Mouse (Mus musculus) forebrain, embryonic 15.5 days (tissue): ENCODE results near the gene Clic1. TPM values are rescaled to one million over a fixed set of nuclear protein-coding genes. Genes with fewer than 3 reads are reported as not detected.

Experiments
- ATAC-seq: fragments of 200-750 bp; cut with Nextera tagmentation; replicated peaks from 2 replicates; pipeline ENCODE4 v1.8.0; 2017; ENCODE audit warnings: mild to moderate bottlenecking, moderate TSS enrichment, moderate library complexity
- H3K27ac ChIP-seq: fragments of 300-500 bp; sonication (generic); replicated peaks from 2 replicates; pipeline ENCODE4 v1.5.1; 2015; ENCODE audit warnings: mild to moderate bottlenecking, inconsistent platforms
- H3K27me3 ChIP-seq: fragments of 300-500 bp; sonication (generic); 2 replicates; pipeline ENCODE4 v1.6.1; 2015; ENCODE audit warnings: inconsistent platforms
- H3K36me3 ChIP-seq: fragments of 300-500 bp; sonication (generic); 2 replicates; pipeline ENCODE4 v1.6.1; 2015; ENCODE audit warnings: mild to moderate bottlenecking, inconsistent platforms
- H3K4me1 ChIP-seq: fragments of 300-500 bp; sonication (generic); 2 replicates; pipeline ENCODE4 v1.6.1; 2015; ENCODE audit warnings: inconsistent platforms
- H3K4me2 ChIP-seq: fragments of 300-500 bp; sonication (generic); replicated peaks from 2 replicates; pipeline ENCODE4 v1.6.1; 2015; ENCODE audit warnings: mild to moderate bottlenecking, inconsistent platforms
- H3K4me3 ChIP-seq: fragments of 300-500 bp; sonication (generic); 2 replicates; pipeline ENCODE4 v1.5.1; 2015; ENCODE audit warnings: mild to moderate bottlenecking, inconsistent platforms
- H3K9ac ChIP-seq: fragments of 300-500 bp; sonication (generic); replicated peaks from 2 replicates; pipeline ENCODE4 v1.6.1; 2015; ENCODE audit warnings: mild to moderate bottlenecking, inconsistent platforms
- H3K9me3 ChIP-seq: fragments of 300-500 bp; sonication (generic); 2 replicates; pipeline ENCODE4 v1.6.1; 2016; ENCODE audit warnings: inconsistent platforms
- WGBS: fragments of 180-500 bp; shearing (Covaris S2); methylation state at CpG from one replicate; pipeline ENCODE4 v1.1.7; 2015; ENCODE audit warnings: mixed read lengths; 5-methylcytosine and 5-hydroxymethylcytosine counted together
- polyA plus RNA-seq: library from polyadenylated mRNA; unstranded; fragments of >200 nt; fragmentation: Nextera tagmentation; extraction: Ambion mirVana; gene quantifications from 2 replicates; pipeline ENCODE4 v1.2.1, GENCODE M21; 2015

Clic1 gene
- polyA plus RNA-seq, 1 experiment from 2014 or later: 98.4 TPM

DNA sequence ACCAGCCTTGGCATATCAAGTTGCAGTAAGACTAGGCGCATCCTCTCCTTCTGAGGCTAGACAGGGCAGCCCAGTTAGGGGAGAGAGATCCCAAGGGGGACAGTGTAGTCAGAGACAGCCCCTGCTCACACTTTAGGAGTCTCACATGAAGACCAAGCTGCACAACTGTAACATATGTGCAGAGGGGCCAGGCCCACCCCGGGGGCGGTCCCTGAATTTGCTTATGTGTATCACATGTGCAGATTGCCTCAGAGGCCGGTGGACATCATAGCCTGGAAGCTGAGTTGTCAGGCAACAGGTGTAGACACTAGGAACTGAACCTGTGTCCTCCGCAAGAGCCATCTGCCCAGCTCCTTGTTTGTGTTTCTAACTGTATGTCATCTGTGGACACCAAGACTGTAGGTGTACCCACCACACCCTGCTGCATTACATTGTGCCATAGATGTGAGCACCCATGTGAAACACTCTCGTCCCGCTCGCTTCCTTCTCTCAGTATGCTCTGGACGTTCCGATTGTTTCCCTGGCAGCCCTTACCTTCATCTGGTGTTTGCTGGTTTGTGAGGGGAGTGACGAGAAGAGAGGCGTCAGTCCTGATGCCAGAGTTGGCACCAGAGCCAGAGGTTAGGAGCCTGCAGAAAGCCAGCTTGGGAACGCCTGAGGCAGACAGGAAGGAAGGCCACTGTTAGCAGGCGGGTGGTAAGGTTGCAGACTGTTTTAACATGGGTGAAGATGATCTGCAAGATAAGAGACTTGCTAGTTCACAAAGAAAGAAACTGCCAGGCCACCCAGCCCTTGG is 42.8 kb downstream of the Clic1 start:
- H3K4me1 ChIP-seq: peaks cover 19% of the 10 kb centered on the region
- H3K4me3 ChIP-seq: no peak overlapping the region
- no peak overlapping the region for H3K4me2 ChIP-seq
- H3K27me3 ChIP-seq: no peaks in the 10 kb centered on the region
- H3K9me3 ChIP-seq: no peaks in the 10 kb centered on the region
- ATAC-seq: no peak
- WGBS: 88% methylated on average over 14 of the region's 14 CpGs
- peaks cover 53% of the 10 kb centered on the region for H3K36me3 ChIP-seq
- H3K9ac ChIP-seq: no peak overlapping the region
- H3K27ac ChIP-seq: no peak overlapping the region

DNA sequence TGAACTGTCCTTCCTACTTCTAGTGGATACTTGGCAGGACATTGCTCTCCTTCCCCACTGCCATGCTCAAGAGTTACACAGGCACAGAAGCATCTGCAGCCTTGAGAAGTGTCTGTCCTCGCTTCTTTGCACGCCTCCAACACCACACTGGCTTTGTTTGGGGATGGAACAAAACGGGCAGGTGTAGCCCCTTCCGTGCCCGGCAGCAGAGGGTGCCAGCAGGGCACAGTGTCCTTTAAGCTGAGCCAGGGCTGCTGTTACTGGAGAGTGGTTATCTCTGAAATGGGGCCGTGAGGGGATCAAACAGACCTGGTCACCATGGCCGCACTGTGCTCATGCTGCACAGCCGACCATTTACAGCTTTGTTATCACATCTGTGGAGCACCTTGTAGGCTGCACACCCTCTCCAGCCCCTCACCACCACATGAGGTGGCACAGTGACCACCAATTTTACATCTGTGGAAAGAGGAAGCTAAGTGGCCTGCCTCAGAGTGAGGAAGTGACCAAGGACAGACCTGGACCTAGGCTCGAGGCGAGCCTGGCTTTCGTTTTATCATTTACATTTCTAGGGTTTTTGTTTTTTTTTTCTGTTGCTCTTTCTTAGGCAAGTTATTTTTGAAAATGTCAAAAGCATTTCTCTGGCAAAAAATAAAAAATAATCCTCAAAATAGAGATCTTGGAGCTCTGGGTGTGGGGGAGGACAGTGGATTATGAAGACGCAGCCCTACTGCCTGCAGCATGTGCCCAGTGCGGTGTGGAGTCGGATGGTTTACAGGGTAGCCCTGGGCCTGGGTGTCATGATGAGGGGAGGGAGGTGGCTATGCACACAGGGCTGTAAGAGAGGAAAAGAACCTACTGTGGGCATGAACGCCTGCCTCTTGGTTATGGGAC is 45.0 kb downstream of the Clic1 start:
- no peak overlapping the region for H3K27ac ChIP-seq
- no peak for ATAC-seq
- H3K9me3 ChIP-seq: no peaks in the 10 kb centered on the region
- no peak overlapping the region for H3K4me3 ChIP-seq
- whole genome bisulfite sequencing: 89% methylated on average over 15 of the region's 15 CpGs
- H3K9ac ChIP-seq: no peak overlapping the region
- no peaks in the 10 kb centered on the region for H3K27me3 ChIP-seq
- H3K36me3 ChIP-seq: peaks cover 71% of the 10 kb centered on the region
- H3K4me2 ChIP-seq: no peak overlapping the region
- peaks cover 17% of the 10 kb centered on the region for H3K4me1 ChIP-seq

DNA sequence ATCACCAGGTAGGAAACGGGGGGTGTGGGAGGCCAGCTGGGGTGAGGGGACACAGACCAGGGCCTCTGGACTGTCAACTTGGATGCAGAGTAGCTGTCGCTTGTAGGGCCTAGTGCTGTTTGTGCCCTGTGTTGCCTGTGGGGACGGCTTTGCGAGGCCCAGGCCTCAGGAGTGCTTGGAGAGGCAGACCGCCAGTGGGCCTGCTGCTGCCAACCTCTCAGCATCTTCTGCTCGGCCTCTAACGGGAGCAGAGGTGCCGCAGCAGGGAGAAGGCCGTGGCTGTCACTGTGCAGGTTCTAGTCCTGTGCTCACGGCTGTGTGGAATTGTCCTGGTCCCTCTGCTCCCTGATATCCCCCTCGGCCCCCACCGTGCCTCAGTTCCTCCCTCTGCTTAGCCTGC is 46.8 kb downstream of the Clic1 start:
- Histone ChIP-seq H3K4me3 (no peak overlapping the region), H3K9me3 (no peaks in the 10 kb centered on the region), H3K4me1 (no peaks in the 10 kb centered on the region; the same call in 1 of the 2 replicates), H3K9ac (no peak overlapping the region), H3K27me3 (no peaks in the 10 kb centered on the region), H3K36me3 (peaks cover 88% of the 10 kb centered on the region), H3K4me2 (no peak overlapping the region), H3K27ac (no peak overlapping the region)
- 83% methylated on average over 12 of the region's 12 CpGs for WGBS
- no peak for ATAC-seq

- Histone ChIP-seq H3K36me3 (peaks cover 91% of the 10 kb centered on the region), H3K27me3 (no peaks in the 10 kb centered on the region), H3K9me3 (no peaks in the 10 kb centered on the region), H3K27ac (no peak overlapping the region), H3K4me2 (no peak overlapping the region), H3K4me3 (no peak overlapping the region), H3K4me1 (no peaks in the 10 kb centered on the region; the same call in 1 of the 2 replicates), H3K9ac (no peak overlapping the region)
- no peak for ATAC-seq
- 79% methylated on average over 12 of the region's 12 CpGs for WGBS
These were observed 47.4 kb downstream of the Clic1 start for GRCm38 (mm10) chr17:35097164-35097655.

DNA sequence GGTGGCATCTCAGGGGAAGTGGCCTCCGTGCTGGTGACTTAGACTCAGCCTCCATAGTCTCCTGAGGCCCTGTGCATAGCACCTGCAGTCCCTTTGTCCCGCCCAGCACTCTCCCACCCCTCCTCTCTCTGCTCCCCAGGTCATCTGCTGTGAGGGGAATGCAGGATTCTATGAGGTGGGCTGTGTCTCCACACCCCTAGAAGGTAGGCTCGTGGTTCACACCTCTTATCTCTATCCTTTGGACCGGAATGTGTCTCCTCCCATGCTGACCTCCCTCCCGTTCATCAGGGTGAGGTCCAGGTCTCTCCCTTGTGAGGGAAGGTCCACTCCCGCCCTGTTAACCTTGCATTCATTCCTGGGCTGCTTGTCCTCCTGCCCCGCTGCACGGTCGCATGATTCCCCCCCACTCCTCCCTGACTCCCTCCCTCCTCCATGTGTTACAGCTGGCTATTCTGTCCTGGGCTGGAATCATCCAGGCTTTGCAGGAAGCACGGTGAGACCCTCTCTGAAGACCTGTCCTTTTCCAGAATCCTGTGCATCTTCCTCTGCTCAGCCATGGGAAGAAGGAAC is 50.5 kb downstream of the Clic1 start:
- ATAC-seq: no peak
- peaks cover 78% of the 10 kb centered on the region for H3K36me3 ChIP-seq
- no peak overlapping the region for H3K4me2 ChIP-seq
- H3K4me3 ChIP-seq: no peak overlapping the region
- no peaks in the 10 kb centered on the region for H3K4me1 ChIP-seq
- no peak overlapping the region for H3K27ac ChIP-seq
- 75% methylated on average over 10 of the region's 10 CpGs for WGBS
- no peak overlapping the region for H3K9ac ChIP-seq
- H3K9me3 ChIP-seq: no peaks in the 10 kb centered on the region
- no peaks in the 10 kb centered on the region for H3K27me3 ChIP-seq

- ATAC-seq: no peak
- H3K27me3 ChIP-seq: no peaks in the 10 kb centered on the region
- 93% methylated on average over 11 of the region's 11 CpGs for WGBS
- no peak overlapping the region for H3K9ac ChIP-seq
- no peaks in the 10 kb centered on the region for H3K9me3 ChIP-seq
- H3K4me1 ChIP-seq: peaks cover 4% of the 10 kb centered on the region
- no peak overlapping the region for H3K4me2 ChIP-seq
- H3K27ac ChIP-seq: no peak overlapping the region
- peaks cover 71% of the 10 kb centered on the region for H3K36me3 ChIP-seq
- no peak overlapping the region for H3K4me3 ChIP-seq
These were observed 51.4 kb downstream of the Clic1 start for GRCm38 (mm10) chr17:35101161-35101560.

DNA sequence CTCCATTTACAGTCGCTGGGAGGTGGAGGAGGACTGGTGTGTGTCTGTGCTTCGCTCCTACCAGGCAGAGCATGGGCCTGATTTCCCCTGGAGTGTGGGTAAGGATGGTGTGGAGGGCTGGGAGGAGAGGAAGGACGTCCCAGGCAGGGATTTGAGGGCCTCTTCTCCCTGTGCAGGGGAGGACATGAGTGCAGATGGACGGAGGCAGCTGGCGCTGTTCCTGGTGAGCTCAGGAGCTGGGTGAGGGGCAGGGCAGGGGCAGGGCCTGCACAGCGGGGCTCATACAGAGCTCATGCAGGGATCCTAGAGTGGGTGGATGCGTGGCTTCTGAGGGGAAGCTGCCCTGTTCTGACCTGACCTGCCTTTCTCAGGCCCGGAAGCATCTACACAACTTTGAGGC is 52.5 kb downstream of the Clic1 start:
- 76% methylated on average over 7 of the region's 8 CpGs for WGBS
- no peaks in the 10 kb centered on the region for H3K9me3 ChIP-seq
- no peak overlapping the region for H3K9ac ChIP-seq
- no peak for ATAC-seq
- H3K27me3 ChIP-seq: no peaks in the 10 kb centered on the region
- H3K4me1 ChIP-seq: peaks cover 6% of the 10 kb centered on the region
- H3K36me3 ChIP-seq: peaks cover 59% of the 10 kb centered on the region
- no peak overlapping the region for H3K27ac ChIP-seq
- H3K4me3 ChIP-seq: no peak overlapping the region
- no peak overlapping the region for H3K4me2 ChIP-seq

- Histone ChIP-seq H3K27ac (no peak overlapping the region), H3K4me2 (no peak overlapping the region), H3K36me3 (peaks cover 51% of the 10 kb centered on the region), H3K27me3 (no peaks in the 10 kb centered on the region), H3K9me3 (no peaks in the 10 kb centered on the region), H3K9ac (no peak overlapping the region), H3K4me1 (peaks cover 6% of the 10 kb centered on the region), H3K4me3 (no peak overlapping the region)
- WGBS: 75% methylated on average over 6 of the region's 6 CpGs
- no peak for ATAC-seq
These were observed 53.5 kb downstream of the Clic1 start for GRCm38 (mm10) chr17:35103221-35103690.

GRCm38 (mm10) chr17:35104079-35104478 is 54.3 kb downstream of the Clic1 start:
- WGBS: 96% methylated on average over 7 of the region's 7 CpGs
- no peaks in the 10 kb centered on the region for H3K9me3 ChIP-seq
- H3K4me3 ChIP-seq: no peak overlapping the region
- peaks cover 45% of the 10 kb centered on the region for H3K36me3 ChIP-seq
- no peak overlapping the region for H3K27ac ChIP-seq
- H3K9ac ChIP-seq: no peak overlapping the region
- no peak overlapping the region for H3K4me2 ChIP-seq
- H3K4me1 ChIP-seq: peaks cover 6% of the 10 kb centered on the region
- no peaks in the 10 kb centered on the region for H3K27me3 ChIP-seq
- ATAC-seq: no peak

- Histone ChIP-seq H3K4me3 (no peak overlapping the region), H3K27ac (no peak overlapping the region), H3K36me3 (peaks cover 38% of the 10 kb centered on the region), H3K4me1 (peaks cover 6% of the 10 kb centered on the region), H3K4me2 (no peak overlapping the region), H3K9ac (no peak overlapping the region), H3K9me3 (no peaks in the 10 kb centered on the region), H3K27me3 (no peaks in the 10 kb centered on the region)
- WGBS: 70% methylated on average over 6 of the region's 6 CpGs
- ATAC-seq: no peak
These were observed 55.0 kb downstream of the Clic1 start for GRCm38 (mm10) chr17:35104754-35105153.

DNA sequence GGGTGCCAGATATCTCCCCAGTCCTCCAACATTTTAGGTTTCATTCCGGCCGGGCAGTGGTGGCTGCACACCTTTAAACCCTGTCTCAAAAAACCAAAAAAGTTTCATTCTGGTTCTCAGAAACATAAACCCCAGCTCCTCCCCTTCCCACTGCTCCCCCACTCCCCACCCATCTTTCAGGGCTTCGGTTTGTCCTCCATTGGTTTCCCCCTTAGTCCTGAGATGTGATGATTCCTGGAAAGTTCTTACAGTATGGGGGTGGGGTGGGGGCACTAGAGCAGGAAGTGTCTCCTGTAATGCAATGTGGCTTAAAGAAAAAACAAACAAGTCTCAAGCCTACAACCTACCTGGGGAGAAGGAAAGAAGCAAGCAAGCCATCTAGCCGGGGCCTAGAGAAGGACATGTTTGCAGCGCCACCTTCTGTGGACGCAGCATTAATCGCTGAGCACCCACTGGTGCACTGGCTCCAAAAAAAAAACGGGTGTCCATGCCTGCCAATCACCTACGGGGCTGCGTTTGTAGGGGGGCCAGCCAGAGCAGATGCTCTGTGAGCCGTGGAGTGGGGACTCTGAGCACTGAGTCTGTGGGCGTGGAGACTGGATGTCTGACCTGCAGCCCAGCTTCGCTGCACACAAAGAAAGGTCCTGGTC is 56.1 kb downstream of the Clic1 start:
- H3K9ac ChIP-seq: no peak overlapping the region; the same call in 1 of the 2 replicates
- no peak overlapping the region for H3K4me3 ChIP-seq
- no peaks in the 10 kb centered on the region for H3K27me3 ChIP-seq
- peaks cover 27% of the 10 kb centered on the region for H3K36me3 ChIP-seq
- no peak overlapping the region; the same call in 1 of the 2 replicates for H3K27ac ChIP-seq
- peak overlapping the region; percentile 31 for H3K4me2 ChIP-seq
- ATAC-seq: peak; percentile 51
- H3K4me1 ChIP-seq: peaks cover 6% of the 10 kb centered on the region
- no peaks in the 10 kb centered on the region for H3K9me3 ChIP-seq
- 21% methylated on average over 13 of the region's 13 CpGs for WGBS
